In the genomic region with DNA sequence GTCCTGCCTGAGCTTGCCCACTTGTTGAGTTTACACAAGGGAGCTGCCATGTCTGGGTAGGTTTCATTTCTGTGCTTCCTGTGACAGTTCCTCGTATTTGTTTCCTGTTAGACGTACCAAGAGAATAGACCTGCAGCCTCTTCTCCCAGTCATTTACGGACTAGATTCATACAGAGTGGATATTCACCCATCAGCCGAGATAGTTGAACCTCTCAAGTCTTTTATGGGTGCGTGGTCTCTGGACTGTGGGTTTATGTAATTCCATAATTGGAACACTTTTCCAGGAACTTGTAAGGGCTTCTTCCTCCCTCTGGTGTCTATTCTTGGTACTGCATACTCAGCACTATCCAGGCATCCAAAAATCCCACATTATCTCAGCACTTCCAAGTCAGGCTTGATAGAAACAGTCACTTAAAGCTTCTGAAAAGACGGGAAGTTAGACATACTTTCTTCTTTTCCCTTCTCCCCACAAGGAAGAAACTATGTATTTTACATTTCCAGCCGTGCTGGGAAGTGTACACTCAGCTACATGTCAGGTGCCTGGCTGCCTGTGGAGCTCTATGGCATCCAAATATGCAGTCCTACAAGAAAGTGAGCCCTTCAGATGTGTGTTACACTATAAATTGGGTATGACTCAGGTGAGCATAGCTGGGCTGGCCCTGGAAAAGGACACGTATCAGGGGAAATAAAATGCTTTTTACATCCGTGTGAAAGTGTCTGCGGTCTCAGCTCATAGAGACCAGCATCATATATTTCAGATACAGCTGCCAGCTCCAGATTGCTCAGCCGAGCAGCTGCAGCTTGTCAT, we compare ENCODE assay signal across 7 mouse cellular contexts. TPM values are rescaled to one million over a fixed set of nuclear protein-coding genes. Genes with fewer than 3 reads are reported as not detected.
DNase-seq lines count a peak whose midpoint lies in the region; ATAC-seq lines count a peak whose summit lies in the region.

No protein-coding gene starts in this region.

- intact Hi-C loops in heart, postnatal 14 days (cut with DNase I) = loop anchor here (2.0 to 5.0 kb wide), 2 partner anchors 20 to 328 kb away; a partner anchor contains a TSS

- DNase-seq in Muller cell, postnatal 12 days (ENCODE audit: inconsistent ontology term) = peak; percentile 57
- peak; percentile 71 for DNase-seq in embryo, embryonic 11 days
- peak; percentile 21 to 66 for DNase-seq in heart, postnatal 14 days
- DNase-seq in kidney, postnatal 36 days = peak; percentile 63 to 79
- DNase-seq in lung, postnatal 14 days = peak; percentile 57
- peak; percentile 68 to 71 for DNase-seq in right cerebral cortex, adult 2 months (ENCODE audit: low spot score in 2 of 2)

- ATAC-seq in CD4-positive, CD25-positive, alpha-beta regulatory T cell, adult 4 months = peak; percentile 74

RNA-seq across cellular contexts. Expression of a gene that starts 20.9 kb away (rescaled TPM):
- polyA plus RNA-seq in CD4-positive, CD25-positive, alpha-beta regulatory T cell, adult 4 months (2017; shearing (Covaris generic)) = under 1 TPM; 0.44 to 0.51 TPM
- 1 to 10 TPM in 1 of 2 experiments, under 1 TPM in 1; 0.98 to 1.0 TPM for total RNA-seq in heart, postnatal 14 days (2021)

RNA-seq across cellular contexts. Expression of a gene that starts 27.5 kb away (rescaled TPM):
- 1 to 10 TPM; 7.5 to 8.7 TPM for polyA plus RNA-seq in CD4-positive, CD25-positive, alpha-beta regulatory T cell, adult 4 months (2017; shearing (Covaris generic))
- 10 to 100 TPM in 1 of 2 experiments, 1 to 10 TPM in 1; 8.9 to 14.3 TPM for total RNA-seq in heart, postnatal 14 days (2021)

Comparison
In these comparisons a context has a peak if more than half of its experiments do, and no peak if none do; other contexts are left out.
1. Peak in every context shown above with its lines: DNase-seq and ATAC-seq.